Mouse (Mus musculus): ENCODE measurements around the gene 9530003J23Rik. TPM values are rescaled to one million over a fixed set of nuclear protein-coding genes. Genes with fewer than 3 reads are reported as not detected.
"Not testable (repeated sequence)": the region's sequence is repeated elsewhere in the genome, so short reads cannot be mapped to it uniquely, and the experiment has no call there.

9530003J23Rik gene
- polyA plus RNA-seq (2016; fragmentation: Nextera tagmentation; extraction: Ambion mirVana), result not detected in 2 replicates

GRCm38 (mm10) chr10:117238603-117239002 lies at the start of gene 9530003J23Rik:
Gene 9530003J23Rik (minus strand): TSS chr10:117238703.
- WGBS, result 92% methylated on average over 12 of the region's 12 CpGs
- Histone ChIP-seq H3K27ac (replicated peaks) (no peak within 1 kb of the TSS), H3K36me3 (replicated peaks) (no peaks in the 10 kb centered on the region), H3K9me3 (no peaks in the 10 kb centered on the region), H3K4me1 (no peaks in the 10 kb centered on the region), H3K4me3 (no peak within 1 kb of the TSS), H3K27me3 (replicated peaks; ENCODE audit: low read depth, poor library complexity, severe bottlenecking) (no peaks in the 10 kb centered on the region)
- no peak for DNase-seq (ENCODE audit: low spot score)

- no peaks in the 10 kb centered on the region for H3K27me3 ChIP-seq (replicated peaks; ENCODE audit: low read depth, poor library complexity, severe bottlenecking)
- no peaks in the 10 kb centered on the region for H3K36me3 ChIP-seq (replicated peaks)
- H3K4me1 ChIP-seq, result no peaks in the 10 kb centered on the region
- no peak overlapping the region for H3K27ac ChIP-seq (replicated peaks)
- no peak overlapping the region for H3K4me3 ChIP-seq
- no peaks in the 10 kb centered on the region for H3K9me3 ChIP-seq
- WGBS, result 84% methylated on average over 3 of the region's 3 CpGs
- DNase-seq (ENCODE audit: low spot score), result no peak
Measured at GRCm38 (mm10) chr10:117287226-117287850, 48.8 kb upstream of the 9530003J23Rik start.

- Histone ChIP-seq H3K9me3 (no peaks in the 10 kb centered on the region), H3K4me3 (no peak overlapping the region), H3K27ac (replicated peaks) (no peak overlapping the region), H3K27me3 (replicated peaks; ENCODE audit: low read depth, poor library complexity, severe bottlenecking) (no peaks in the 10 kb centered on the region), H3K4me1 (no peaks in the 10 kb centered on the region), H3K36me3 (replicated peaks) (no peaks in the 10 kb centered on the region)
- 89% methylated on average over 6 of the region's 6 CpGs for WGBS
- no peak for DNase-seq (ENCODE audit: low spot score)
Measured at GRCm38 (mm10) chr10:117286366-117286970, 48.0 kb upstream of the 9530003J23Rik start.

- not testable (repeated sequence) for H3K27me3 ChIP-seq (replicated peaks; ENCODE audit: low read depth, poor library complexity, severe bottlenecking); DNase-seq (ENCODE audit: low spot score); H3K27ac ChIP-seq (replicated peaks); H3K4me1 ChIP-seq; H3K4me3 ChIP-seq; H3K36me3 ChIP-seq (replicated peaks); H3K9me3 ChIP-seq
- WGBS, result 82% methylated on average over 5 of the region's 7 CpGs
Measured at GRCm38 (mm10) chr10:117285584-117285983, 47.1 kb upstream of the 9530003J23Rik start.

- Histone ChIP-seq H3K36me3 (replicated peaks) (no peaks in the 10 kb centered on the region), H3K27ac (replicated peaks) (no peak overlapping the region), H3K4me3 (no peak overlapping the region), H3K27me3 (replicated peaks; ENCODE audit: low read depth, poor library complexity, severe bottlenecking) (no peaks in the 10 kb centered on the region), H3K4me1 (no peaks in the 10 kb centered on the region), H3K9me3 (no peaks in the 10 kb centered on the region)
- DNase-seq (ENCODE audit: low spot score), result no peak
- WGBS, result 89% methylated on average over 10 of the region's 10 CpGs
Measured at GRCm38 (mm10) chr10:117284578-117285520, 46.3 kb upstream of the 9530003J23Rik start.

GRCm38 (mm10) chr10:117283871-117284577 lies 45.5 kb upstream of the 9530003J23Rik start:
- no peak overlapping the region for H3K27ac ChIP-seq (replicated peaks)
- 81% methylated on average over 7 of the region's 7 CpGs for WGBS

GRCm38 (mm10) chr10:117283196-117283595 lies 44.7 kb upstream of the 9530003J23Rik start:
- H3K9me3 ChIP-seq; H3K27me3 ChIP-seq (replicated peaks; ENCODE audit: low read depth, poor library complexity, severe bottlenecking); H3K4me1 ChIP-seq; DNase-seq (ENCODE audit: low spot score); H3K36me3 ChIP-seq (replicated peaks); H3K4me3 ChIP-seq; H3K27ac ChIP-seq (replicated peaks): not testable (repeated sequence)
- 94% methylated on average over 4 of the region's 4 CpGs for WGBS

More at GRCm38 (mm10) chr10:117283871-117284577, 45.5 kb upstream of the 9530003J23Rik start:
- DNase-seq (ENCODE audit: low spot score), result no peak
- no peaks in the 10 kb centered on the region for H3K36me3 ChIP-seq (replicated peaks)
- no peaks in the 10 kb centered on the region for H3K27me3 ChIP-seq (replicated peaks; ENCODE audit: low read depth, poor library complexity, severe bottlenecking)
- no peaks in the 10 kb centered on the region for H3K9me3 ChIP-seq
- no peak overlapping the region for H3K4me3 ChIP-seq
- no peaks in the 10 kb centered on the region for H3K4me1 ChIP-seq

- no peak overlapping the region for H3K27ac ChIP-seq (replicated peaks)
- H3K27me3 ChIP-seq (replicated peaks; ENCODE audit: low read depth, poor library complexity, severe bottlenecking), result no peaks in the 10 kb centered on the region
- H3K4me3 ChIP-seq, result no peak overlapping the region
- 89% methylated on average over 2 of the region's 2 CpGs for WGBS
- no peak for DNase-seq (ENCODE audit: low spot score)
- no peaks in the 10 kb centered on the region for H3K9me3 ChIP-seq
- no peaks in the 10 kb centered on the region for H3K36me3 ChIP-seq (replicated peaks)
- no peaks in the 10 kb centered on the region for H3K4me1 ChIP-seq
Measured at GRCm38 (mm10) chr10:117282551-117282950, 44.0 kb upstream of the 9530003J23Rik start.

- H3K4me3 ChIP-seq, result no peak within 1 kb of the TSS
- no peaks in the 10 kb centered on the region for H3K36me3 ChIP-seq (replicated peaks)
- WGBS, result 70% methylated on average over 4 of the region's 4 CpGs
- DNase-seq (ENCODE audit: low spot score), result no peak
- H3K27me3 ChIP-seq (replicated peaks; ENCODE audit: low read depth, poor library complexity, severe bottlenecking), result no peaks in the 10 kb centered on the region
- H3K4me1 ChIP-seq, result no peaks in the 10 kb centered on the region
- no peak within 1 kb of the TSS for H3K27ac ChIP-seq (replicated peaks)
- H3K9me3 ChIP-seq, result no peaks in the 10 kb centered on the region
Measured at GRCm38 (mm10) chr10:117282049-117282448, 43.5 kb upstream of the 9530003J23Rik start, which contains the start of gene Lyz2. Gene Lyz2 (minus strand): TSS chr10:117282321.

- WGBS, result 89% methylated on average over 7 of the region's 7 CpGs
- no peaks in the 10 kb centered on the region for H3K9me3 ChIP-seq
Measured at GRCm38 (mm10) chr10:117281381-117281920, 42.9 kb upstream of the 9530003J23Rik start.

GRCm38 (mm10) chr10:117280000-117280399 lies 41.5 kb upstream of the 9530003J23Rik start:
- Histone ChIP-seq H3K36me3 (replicated peaks) (no peaks in the 10 kb centered on the region), H3K27me3 (replicated peaks; ENCODE audit: low read depth, poor library complexity, severe bottlenecking) (no peaks in the 10 kb centered on the region), H3K9me3 (no peaks in the 10 kb centered on the region), H3K27ac (replicated peaks) (no peak overlapping the region), H3K4me3 (no peak overlapping the region), H3K4me1 (no peaks in the 10 kb centered on the region)
- WGBS, result 60% methylated on average over 1 of the region's 1 CpGs
- DNase-seq (ENCODE audit: low spot score), result no peak

More at GRCm38 (mm10) chr10:117281381-117281920, 42.9 kb upstream of the 9530003J23Rik start:
- Histone ChIP-seq H3K4me3 (no peak overlapping the region), H3K27me3 (replicated peaks; ENCODE audit: low read depth, poor library complexity, severe bottlenecking) (no peaks in the 10 kb centered on the region), H3K36me3 (replicated peaks) (no peaks in the 10 kb centered on the region), H3K27ac (replicated peaks) (no peak overlapping the region), H3K4me1 (no peaks in the 10 kb centered on the region)
- no peak for DNase-seq (ENCODE audit: low spot score)

- not testable (repeated sequence) for H3K9me3 ChIP-seq; H3K4me1 ChIP-seq; H3K27me3 ChIP-seq (replicated peaks; ENCODE audit: low read depth, poor library complexity, severe bottlenecking); DNase-seq (ENCODE audit: low spot score); H3K36me3 ChIP-seq (replicated peaks); H3K4me3 ChIP-seq; H3K27ac ChIP-seq (replicated peaks)
- WGBS, result 51% methylated on average over 2 of the region's 2 CpGs
Measured at GRCm38 (mm10) chr10:117278510-117278909, 40.0 kb upstream of the 9530003J23Rik start.
